Mouse (Mus musculus) stomach, postnatal 0 days (tissue): ENCODE data around the gene Trim47. TPM values are rescaled to one million over a fixed set of nuclear protein-coding genes. Genes with fewer than 3 reads are reported as not detected.

Source experiments
- ATAC-seq: fragments of 200-750 bp; cut with Nextera tagmentation; 2 replicates; pipeline ENCODE4 v1.8.0; 2017; ENCODE audit not compliant: low FRiP score, low TSS enrichment
- DNase-seq: peaks from one replicate; pipeline ENCODE4 v3.0.0-alpha.2; 2016; ENCODE audit warnings: low spot score
- H3K27ac ChIP-seq: fragments of 300-500 bp; sonication (generic); replicated peaks from 2 replicates; pipeline ENCODE4 v1.5.1; 2014; ENCODE audit warnings: mild to moderate bottlenecking, control low read depth
- H3K27me3 ChIP-seq: fragments of 300-500 bp; sonication (generic); 2 replicates; pipeline ENCODE4 v1.6.1; 2014; ENCODE audit warnings: low read length; ENCODE audit not compliant: control insufficient read depth, insufficient read depth
- H3K36me3 ChIP-seq: fragments of 300-500 bp; sonication (generic); 2 replicates; pipeline ENCODE4 v1.6.1; 2014; ENCODE audit warnings: low read length, mixed read lengths; ENCODE audit not compliant: control insufficient read depth, insufficient read depth
- H3K4me1 ChIP-seq: fragments of 300-500 bp; sonication (generic); replicated peaks from 2 replicates; pipeline ENCODE4 v1.6.1; 2014; ENCODE audit warnings: antibody characterized with exemption; ENCODE audit not compliant: control insufficient read depth, insufficient read depth
- H3K4me2 ChIP-seq: fragments of 300-500 bp; sonication (generic); replicated peaks from 2 replicates; pipeline ENCODE4 v1.6.1; 2014; ENCODE audit warnings: low read depth, mild to moderate bottlenecking, control low read depth, moderate library complexity
- H3K4me3 ChIP-seq: fragments of 300-500 bp; sonication (generic); 2 replicates; pipeline ENCODE4 v1.5.1; 2014; ENCODE audit warnings: low read depth, low read length, control low read depth
- H3K9ac ChIP-seq: fragments of 300-500 bp; sonication (generic); 2 replicates; pipeline ENCODE4 v1.6.1; 2014; ENCODE audit warnings: mild to moderate bottlenecking, low read length, control low read depth, mixed read lengths
- H3K9me3 ChIP-seq: fragments of 300-500 bp; sonication (generic); 2 replicates; pipeline ENCODE4 v1.6.1; 2016; ENCODE audit warnings: low read length; ENCODE audit not compliant: control insufficient read depth
- CTCF ChIP-seq: IDR thresholded peaks from 2 replicates; pipeline ENCODE4 v1.5.1; 2016; ENCODE audit warnings: antibody characterized with exemption, low read depth, mild to moderate bottlenecking, moderate library complexity
- EP300 ChIP-seq: optimal IDR thresholded peaks from 2 replicates; pipeline ENCODE3; 2016; ENCODE audit warnings: antibody characterized with exemption
- WGBS: fragments of 180-500 bp; shearing (Covaris S2); extraction: QIAGEN DNeasy Blood & Tissue Kit; methylation state at CpG from one replicate; pipeline ENCODE4 v1.1.7; 2014; 5-methylcytosine and 5-hydroxymethylcytosine counted together
- polyA plus RNA-seq: library from polyadenylated mRNA; unstranded; fragments of >200 nt; fragmentation: Nextera tagmentation; extraction: Ambion mirVana; gene quantifications from 2 replicates; pipeline ENCODE4 v1.2.1, GENCODE M21; 2015

Trim47 gene
- polyA plus RNA-seq, 1 experiment from 2014 or later = 34.6 TPM

DNA sequence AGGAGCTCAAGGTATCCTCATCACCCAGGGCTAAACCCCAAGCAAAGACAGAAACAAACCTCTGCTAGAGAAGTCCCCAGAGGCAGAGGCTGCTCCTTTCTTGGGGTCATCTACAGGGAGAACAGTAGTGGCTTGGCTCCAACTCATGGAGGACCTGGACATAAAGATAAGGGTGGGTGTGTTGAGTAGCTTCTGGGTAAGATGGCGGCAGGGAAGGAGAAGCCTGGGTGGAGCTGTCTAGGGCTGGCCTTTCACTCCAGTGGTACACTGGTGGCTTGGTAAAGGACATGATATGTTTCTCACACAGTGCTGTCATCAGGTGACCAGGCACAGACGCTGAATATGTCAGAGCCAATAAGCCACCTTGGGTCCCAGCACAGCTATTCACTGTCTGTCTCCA is 23.9 kb upstream of the Trim47 start:
- DNase-seq (no peak), ATAC-seq (no peak)
- Histone ChIP-seq H3K9ac (no peak overlapping the region), H3K27me3 (no peaks in the 10 kb centered on the region), H3K9me3 (no peaks in the 10 kb centered on the region), H3K4me2 (no peak overlapping the region), H3K27ac (no peak overlapping the region), H3K4me3 (no peak overlapping the region), H3K36me3 (peaks cover 36% of the 10 kb centered on the region), H3K4me1 (no peaks in the 10 kb centered on the region)
- whole genome bisulfite sequencing = 91% methylated on average over 2 of the region's 2 CpGs
- TF ChIP-seq EP300 (no peak), CTCF (no peak)

DNA sequence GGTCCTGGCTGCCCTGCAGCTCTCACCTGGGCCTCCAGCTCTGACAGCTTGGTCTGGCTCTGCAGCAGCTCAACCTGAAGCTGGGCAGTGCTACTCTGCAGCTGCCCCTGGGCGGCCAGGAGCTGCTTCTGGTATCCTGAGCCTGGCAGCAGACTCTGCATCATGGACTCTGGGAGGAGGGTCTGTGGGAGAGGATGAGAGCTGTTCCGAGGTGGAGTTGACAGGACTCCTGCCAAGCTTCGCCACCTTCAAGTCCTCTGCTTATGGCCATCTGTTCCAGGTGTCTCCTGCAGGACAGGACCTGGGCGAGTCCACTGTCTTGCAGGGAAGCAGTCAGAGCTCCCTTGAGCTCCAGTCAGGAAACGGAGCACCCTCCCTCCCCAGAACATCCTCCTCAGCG is 22.3 kb upstream of the Trim47 start:
- H3K4me2 ChIP-seq = no peak overlapping the region
- no peaks in the 10 kb centered on the region for H3K27me3 ChIP-seq
- H3K4me1 ChIP-seq = no peaks in the 10 kb centered on the region
- H3K9ac ChIP-seq = no peak overlapping the region
- peaks cover 33% of the 10 kb centered on the region for H3K36me3 ChIP-seq
- no peak overlapping the region for H3K27ac ChIP-seq
- no peak for TF ChIP-seq EP300
- TF ChIP-seq CTCF = no peak
- WGBS = 86% methylated on average over 6 of the region's 6 CpGs
- no peaks in the 10 kb centered on the region for H3K9me3 ChIP-seq
- no peak overlapping the region for H3K4me3 ChIP-seq
- DNase-seq (no peak), ATAC-seq (no peak)

DNA sequence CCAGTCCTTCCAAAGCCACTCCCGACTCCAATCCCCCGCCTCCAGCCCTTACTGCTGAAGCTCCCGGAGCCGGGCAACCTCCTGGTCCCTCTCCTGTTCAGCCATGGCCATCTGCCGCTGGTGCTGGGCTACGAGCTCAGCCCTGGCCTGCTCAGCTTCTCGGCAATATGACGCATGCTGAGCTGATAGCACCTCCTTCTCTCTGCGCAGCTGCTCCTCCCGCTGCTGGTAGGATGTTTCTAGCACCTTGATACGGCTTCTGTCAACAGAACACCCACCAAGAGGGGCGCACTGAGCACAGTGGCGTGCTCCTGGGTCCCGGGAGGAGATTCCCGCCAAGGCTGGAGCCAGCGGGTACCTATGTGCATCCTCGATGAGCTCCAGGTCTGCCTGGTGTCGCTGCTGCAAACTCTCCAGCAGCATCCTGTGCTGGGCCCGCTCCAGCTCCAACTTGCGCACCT is 21.8 kb upstream of the Trim47 start:
- H3K27me3 ChIP-seq = no peaks in the 10 kb centered on the region
- ATAC-seq (no peak), DNase-seq (no peak)
- H3K9me3 ChIP-seq = no peaks in the 10 kb centered on the region
- 58% methylated on average over 20 of the region's 20 CpGs for WGBS
- H3K9ac ChIP-seq = no peak overlapping the region
- peaks cover 33% of the 10 kb centered on the region for H3K36me3 ChIP-seq
- no peak overlapping the region for H3K27ac ChIP-seq
- TF ChIP-seq CTCF = no peak
- no peak for TF ChIP-seq EP300
- no peaks in the 10 kb centered on the region for H3K4me1 ChIP-seq
- no peak overlapping the region for H3K4me2 ChIP-seq
- H3K4me3 ChIP-seq = no peak overlapping the region

DNA sequence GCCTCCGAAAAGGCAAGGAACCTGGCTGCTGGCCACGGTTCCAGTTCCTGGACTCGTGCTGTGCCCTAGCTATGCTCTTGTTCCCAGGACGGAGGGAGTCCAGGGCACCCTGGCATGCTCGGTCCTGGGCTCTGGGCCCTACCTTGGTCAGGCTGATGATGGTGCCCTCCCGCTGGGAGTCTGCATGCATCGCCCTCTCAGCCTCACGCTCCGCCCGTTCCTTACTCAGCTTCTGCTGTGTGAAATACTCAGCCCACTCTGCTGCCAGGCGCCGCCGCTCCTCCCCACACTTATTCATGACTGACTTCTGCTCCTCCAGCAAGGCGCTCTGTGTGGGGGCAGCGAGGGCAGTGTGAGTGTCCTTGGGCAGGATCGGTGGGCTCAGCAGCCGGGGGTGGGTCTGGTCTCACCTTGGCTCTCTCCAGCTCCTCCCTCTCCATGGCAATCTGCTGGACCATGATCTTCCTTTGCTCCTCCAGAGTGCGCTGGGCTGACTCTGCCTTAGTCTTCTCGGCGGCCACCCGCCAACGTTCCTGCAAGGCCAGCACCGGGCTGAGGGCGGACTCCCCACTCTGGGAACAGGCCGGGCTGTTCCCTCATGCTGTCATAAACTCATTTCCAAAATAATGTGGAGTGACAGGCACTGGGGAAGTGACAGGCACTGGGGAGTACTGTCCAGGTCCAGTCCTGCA is 19.4 kb upstream of the Trim47 start:
- Histone ChIP-seq H3K36me3 (peaks cover 28% of the 10 kb centered on the region), H3K9me3 (no peaks in the 10 kb centered on the region), H3K4me1 (no peaks in the 10 kb centered on the region), H3K27me3 (no peaks in the 10 kb centered on the region), H3K4me3 (no peak overlapping the region), H3K9ac (peak overlapping the region; percentile 35; the same call in 1 of the 2 replicates), H3K4me2 (no peak overlapping the region; the same call in 1 of the 2 replicates), H3K27ac (peak overlapping the region; percentile 86)
- WGBS = 61% methylated on average over 25 of the region's 25 CpGs
- peak; percentile 74 for ATAC-seq
- DNase-seq = peak; percentile 87
- TF ChIP-seq EP300 (no peak), CTCF (no peak)

DNA sequence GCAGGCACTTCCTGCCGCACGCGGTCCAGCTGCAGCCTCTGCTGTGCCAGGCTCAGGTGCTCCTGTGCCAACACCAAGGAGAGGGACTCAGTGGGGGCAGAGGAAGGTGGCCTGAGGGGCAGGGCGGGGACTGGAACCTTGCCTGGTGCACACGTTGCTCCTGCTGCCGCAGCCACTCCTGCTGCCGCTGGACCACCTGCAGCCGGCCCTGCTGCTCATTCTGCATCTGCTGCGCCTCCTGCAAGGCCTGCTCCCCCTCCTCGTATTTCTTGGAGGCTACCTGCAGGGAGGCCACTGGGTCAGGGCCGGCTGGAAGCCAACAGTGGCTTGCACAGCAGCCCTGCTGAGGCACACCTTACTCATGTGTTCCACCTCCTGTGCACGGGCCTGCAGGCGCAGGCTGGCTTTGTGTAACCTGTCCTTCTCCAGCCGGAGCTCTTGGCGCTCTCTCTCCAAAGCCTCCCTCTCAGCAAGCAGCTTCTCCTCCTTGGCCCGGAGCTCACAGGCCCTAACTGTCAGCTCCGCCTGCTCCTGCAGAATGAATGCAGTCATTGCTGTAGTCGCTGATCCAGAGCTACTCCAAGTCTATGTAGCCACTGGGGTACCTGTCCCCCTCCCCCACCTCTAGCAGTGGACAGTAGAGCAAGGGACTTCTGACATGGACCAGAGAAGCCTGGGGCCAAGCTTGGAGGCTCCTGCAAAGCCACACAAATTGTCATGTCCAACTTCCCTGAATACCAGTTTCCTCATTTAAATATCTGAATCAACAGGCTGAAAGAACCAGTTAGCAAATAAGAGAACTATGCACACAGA is 18.7 kb upstream of the Trim47 start:
- Histone ChIP-seq H3K4me1 (no peaks in the 10 kb centered on the region), H3K27me3 (no peaks in the 10 kb centered on the region), H3K9ac (peak overlapping the region; percentile 38), H3K9me3 (no peaks in the 10 kb centered on the region), H3K4me3 (no peak overlapping the region), H3K36me3 (peaks cover 22% of the 10 kb centered on the region), H3K4me2 (peak overlapping the region; percentile 11), H3K27ac (peak overlapping the region; percentile 86)
- 53% methylated on average over 18 of the region's 18 CpGs for WGBS
- TF ChIP-seq CTCF (no peak), EP300 (no peak)
- peak; percentile 13; the same call in 1 of the 2 replicates for ATAC-seq
- peak; percentile 51 for DNase-seq

DNA sequence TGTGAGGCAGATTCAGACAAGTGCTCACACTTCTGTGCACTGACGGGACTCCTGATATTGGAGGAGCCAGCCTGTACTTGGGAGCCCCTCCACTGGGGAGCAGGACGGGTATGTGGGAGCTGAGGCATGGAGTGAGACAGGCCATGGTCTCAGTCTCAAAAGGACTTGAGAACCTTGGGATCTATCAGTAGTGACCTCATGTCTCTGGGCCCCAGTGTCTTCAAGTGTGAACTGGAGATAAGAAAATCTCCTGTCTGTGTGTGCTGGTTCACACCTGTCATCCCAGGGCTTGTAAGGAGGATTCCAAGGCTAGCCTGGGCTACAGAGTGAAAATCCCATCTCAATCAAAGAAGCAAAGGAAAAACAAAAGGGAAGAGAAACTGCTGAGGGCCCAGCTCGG is 16.5 kb upstream of the Trim47 start:
- H3K4me2 ChIP-seq = no peak overlapping the region
- no peak overlapping the region for H3K9ac ChIP-seq
- no peaks in the 10 kb centered on the region for H3K9me3 ChIP-seq
- no peak overlapping the region for H3K4me3 ChIP-seq
- peaks cover 13% of the 10 kb centered on the region; the same call in 1 of the 2 replicates for H3K36me3 ChIP-seq
- no peaks in the 10 kb centered on the region for H3K4me1 ChIP-seq
- H3K27me3 ChIP-seq = no peaks in the 10 kb centered on the region
- DNase-seq (no peak), ATAC-seq (no peak)
- WGBS = 79% methylated on average over 3 of the region's 3 CpGs
- no peak for TF ChIP-seq CTCF
- no peak overlapping the region for H3K27ac ChIP-seq
